Mouse (Mus musculus): ENCODE results near the gene Adam8. TPM values are rescaled to one million over a fixed set of nuclear protein-coding genes. Genes with fewer than 3 reads are reported as not detected.

The Adam8 gene
- total RNA-seq, 2 experiments from 2014 or later = 0.30 to 0.47 TPM

DNA sequence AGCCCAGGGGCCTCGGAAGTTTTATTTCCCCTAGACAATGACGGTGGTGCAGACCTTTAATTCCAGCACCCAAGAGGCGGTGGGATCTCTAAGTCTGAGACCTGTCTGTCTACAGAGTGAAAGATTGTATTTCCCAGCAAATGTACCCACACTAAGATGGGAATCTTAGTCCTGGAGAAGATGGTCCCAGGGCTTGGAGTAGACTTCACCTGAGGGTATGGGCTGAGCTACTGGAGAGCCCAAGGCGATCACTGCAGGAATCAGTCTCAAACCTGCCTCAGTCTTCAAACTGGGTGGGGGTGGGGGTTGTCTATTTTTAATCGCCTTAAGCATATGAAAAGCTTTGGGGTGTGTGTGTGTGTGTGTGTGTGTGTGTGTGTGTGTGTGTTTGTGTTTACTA, 46.3 kb downstream of the Adam8 start:
- DNase-seq (ENCODE audit: low spot score) = no peak

DNA sequence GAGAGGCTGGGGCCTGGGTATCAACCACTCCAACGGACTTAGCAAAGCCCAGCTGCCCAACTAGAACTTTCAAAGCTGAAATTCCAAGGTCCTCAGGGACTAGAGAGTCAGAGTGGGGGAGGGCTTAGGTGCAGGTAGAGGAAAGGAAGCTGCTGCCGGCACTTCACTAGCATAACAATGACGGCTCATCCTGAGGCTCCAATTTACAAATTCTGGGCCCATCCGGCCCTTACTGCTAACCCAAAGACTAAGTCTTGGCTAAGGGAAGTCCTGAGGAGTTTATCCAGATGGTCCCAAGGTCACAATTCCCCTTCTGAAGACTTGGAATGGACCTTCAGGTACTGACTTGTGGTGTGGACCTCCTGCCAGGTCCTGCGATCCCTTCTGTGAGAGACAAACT, 46.8 kb downstream of the Adam8 start:
- DNase-seq (ENCODE audit: low spot score) = no peak

DNA sequence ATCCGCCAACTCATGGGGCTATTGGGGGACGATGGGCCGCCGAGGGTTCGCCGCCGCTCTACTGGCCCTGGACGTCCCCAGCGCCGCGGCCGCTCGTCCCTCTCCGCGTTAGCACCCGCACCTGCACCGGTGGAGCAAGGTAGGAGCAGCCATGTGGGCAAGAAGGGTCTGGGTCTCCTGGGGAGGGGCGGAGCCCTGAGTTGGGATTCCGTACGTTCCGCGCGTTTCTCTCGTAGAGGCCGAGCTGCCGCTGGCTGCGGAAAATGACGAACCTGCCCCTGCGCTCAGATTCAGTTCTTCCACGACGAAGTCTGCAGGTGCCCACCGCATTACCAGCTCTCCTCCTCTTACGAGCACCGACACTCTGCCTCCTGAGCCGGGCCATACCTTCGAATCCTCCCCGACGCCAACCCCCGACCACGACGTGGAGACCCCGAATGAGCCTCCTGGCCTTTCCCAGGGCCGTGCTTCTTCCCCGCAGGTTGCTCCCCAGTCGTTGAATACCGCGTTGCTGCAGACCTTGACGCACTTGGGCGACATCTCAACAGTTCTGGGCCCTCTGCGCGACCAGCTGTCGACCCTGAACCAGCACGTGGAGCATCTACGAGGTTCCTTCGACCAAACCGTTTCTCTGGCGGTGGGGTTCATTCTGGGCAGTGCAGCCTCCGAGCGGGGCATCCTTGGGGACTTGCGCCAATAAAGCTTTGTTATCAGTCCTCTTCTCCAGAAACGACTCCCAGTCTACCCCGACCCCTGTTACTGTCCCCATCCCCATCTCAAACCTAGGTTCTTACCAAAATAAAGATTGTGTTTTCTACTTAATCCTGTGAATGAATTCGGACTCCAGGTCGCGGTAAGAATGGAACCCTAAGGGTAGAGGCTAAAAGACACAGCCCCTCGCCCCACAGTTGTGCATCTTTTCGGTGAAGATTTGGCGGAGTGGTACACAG, 47.8 kb downstream of the Adam8 start:
- no peak for DNase-seq (ENCODE audit: low spot score)

DNA sequence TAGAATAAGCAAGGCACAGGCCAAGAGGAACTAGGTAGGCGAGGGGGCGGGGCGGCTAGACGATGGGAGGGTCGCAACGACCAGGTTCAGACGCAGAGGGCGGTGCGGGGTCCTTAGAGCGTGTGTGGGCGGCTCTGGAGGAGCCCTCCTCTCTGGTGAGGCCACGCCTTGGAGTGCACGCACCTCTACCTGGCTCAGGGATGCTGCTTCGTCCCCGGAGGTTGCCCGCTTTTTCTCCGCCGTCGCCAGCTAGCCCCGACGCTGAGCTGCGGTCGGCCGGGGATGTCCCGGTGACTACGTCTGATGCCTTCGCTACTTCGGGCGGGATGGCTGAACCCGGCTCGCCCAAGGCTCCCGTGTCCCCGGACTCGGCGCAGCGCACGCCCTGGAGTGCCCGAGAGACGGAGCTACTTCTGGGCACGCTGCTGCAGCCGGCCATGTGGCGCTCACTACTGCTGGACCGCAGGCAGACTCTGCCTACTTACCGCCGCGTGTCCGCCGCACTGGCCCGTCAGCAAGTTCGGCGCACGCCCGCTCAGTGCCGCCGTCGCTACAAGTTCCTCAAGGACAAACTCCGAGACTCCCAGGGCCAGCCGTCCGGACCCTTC, 48.6 kb downstream of the Adam8 start, which contains the start of gene Utf1:
TSS of gene Utf1 (plus strand) at position 116 of the 608 bp plus-strand sequence.
- DNase-seq (ENCODE audit: low spot score) = no peak

DNA sequence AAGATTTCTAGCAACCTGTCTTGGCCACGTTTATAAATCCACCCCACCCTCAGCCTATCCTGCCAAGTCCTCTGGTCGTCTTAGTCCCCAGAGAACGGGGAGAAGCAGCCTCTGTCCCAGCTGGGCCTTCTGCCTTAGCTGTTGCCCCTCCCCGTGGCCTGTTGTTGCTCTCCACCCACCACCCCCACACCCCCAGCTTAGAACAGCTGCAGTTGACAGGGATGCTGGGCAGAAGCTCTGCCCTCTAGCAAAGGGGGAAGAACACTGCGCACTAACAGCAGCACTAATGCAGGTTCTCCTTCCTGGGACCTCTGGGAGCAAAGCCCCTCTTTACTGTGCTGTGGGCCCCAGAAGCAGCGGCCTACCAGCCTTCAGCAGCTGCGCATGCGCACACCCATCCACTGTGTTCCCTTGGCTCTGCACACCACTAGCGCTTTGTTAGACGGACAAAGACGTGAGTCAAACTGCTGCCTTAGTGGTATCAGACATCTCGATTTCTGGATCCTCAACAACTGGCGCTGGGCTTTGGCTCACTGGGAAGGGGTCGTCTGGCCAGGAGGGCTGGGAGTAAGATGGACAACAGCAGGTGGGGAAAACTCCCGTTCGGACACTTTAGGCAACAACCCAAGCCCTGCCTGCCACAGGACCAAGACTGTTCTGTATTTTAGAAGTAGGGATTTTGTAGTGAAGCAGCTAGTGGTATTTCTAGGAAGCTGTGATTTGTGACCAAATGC, 51.7 kb downstream of the Adam8 start:
- no peak for DNase-seq (ENCODE audit: low spot score)

DNA sequence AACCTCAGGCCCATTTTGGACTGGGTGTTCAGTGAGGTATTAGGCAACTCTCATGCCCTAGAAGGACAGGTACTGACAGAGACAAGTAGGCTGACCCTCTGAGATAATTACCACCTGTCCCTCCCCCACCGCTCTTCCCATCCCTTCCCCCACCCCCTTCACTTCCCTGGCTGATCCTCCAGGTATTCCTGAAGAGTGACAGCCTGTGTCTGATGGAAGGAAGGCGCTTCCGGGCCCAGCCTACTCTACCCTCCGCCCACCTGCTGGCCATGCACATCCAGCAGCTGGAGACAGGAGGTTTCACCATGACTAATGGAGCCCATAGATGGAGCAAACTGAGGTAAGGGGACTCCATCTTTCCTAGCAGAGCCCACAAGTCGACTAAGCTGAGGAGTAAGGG, 54.6 kb downstream of the Adam8 start:
- DNase-seq (ENCODE audit: low spot score) = no peak

DNA sequence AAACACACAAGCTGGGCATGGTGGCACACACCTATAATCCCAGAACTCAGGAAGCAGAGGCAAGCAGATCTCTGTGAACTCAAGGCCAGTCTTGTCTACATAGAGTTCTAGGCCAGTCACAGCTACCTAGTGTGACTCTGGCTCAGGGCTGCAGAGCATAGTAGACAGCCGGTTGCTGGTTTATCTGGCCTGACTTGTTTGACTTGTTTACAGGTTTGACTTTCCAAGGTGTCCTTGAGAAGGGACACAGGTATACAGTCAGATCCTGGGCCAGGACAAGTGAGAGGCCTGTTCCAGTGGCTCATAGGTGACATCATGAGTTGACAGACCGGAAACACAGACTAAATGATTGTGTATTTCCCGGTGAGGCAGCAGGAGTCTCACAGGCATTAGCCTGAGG, 55.2 kb downstream of the Adam8 start:
- DNase-seq (ENCODE audit: low spot score) = no peak

DNA sequence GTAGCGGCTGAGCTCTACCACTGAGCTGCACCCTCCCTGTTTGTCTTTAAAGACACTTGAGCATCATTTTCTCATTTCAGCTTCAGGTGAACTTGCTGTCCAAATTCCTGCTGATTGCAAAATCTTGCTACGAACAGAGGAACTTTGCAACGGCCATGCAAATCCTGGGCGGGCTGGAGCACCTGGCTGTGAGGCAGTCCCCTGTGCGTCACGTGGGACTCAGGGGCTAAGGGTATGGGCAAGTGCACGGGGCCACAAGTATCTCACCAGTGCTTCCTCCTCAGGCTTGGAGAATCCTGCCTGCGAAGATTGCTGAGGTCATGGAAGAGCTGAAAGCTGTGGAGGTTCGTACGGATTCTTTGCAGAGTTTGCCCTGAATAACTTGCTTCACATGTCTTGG, 55.7 kb downstream of the Adam8 start:
- no peak for DNase-seq (ENCODE audit: low spot score)

DNA sequence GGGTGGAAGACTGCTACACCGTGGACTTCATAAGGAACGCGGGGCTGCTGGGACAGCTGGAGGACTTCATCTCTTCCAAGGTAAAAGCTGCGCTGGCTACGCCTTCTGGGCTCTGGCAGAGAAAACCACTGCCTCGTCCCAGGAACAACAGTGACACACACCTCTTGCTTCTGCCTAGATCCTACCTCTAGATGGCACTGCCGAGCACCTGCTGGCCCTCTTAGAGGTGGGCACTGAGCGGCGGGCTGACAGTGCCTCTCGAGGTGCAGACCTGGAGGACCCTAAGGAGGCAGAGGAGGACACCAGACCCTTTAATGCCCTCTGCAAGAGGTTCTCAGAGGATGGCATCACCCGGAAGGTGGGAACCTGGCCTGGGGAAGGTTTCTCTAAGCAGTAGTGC, 61.6 kb downstream of the Adam8 start:
- no peak for DNase-seq (ENCODE audit: low spot score)

Small RNA genes within 50 kb of the gene (microRNA-seq; reads per million reads assigned to microRNA genes)
- gene Mir202 = not detected
- not detected for gene Mir7062
- not detected for gene mmu-mir-7686

Other genes starting within 250 kb of the Adam8 start
- gene Adgra1, start 158.4 kb downstream of the Adam8 start, total RNA-seq (2021) = not detected
- gene Kndc1, start 97.9 kb downstream of the Adam8 start, total RNA-seq (2021) = not detected
- not detected for gene Utf1, start 48.8 kb downstream of the Adam8 start, total RNA-seq (2021)
- gene 6430531B16Rik, start 13.8 kb downstream of the Adam8 start, total RNA-seq (2021) = not detected
- gene Zfp511, start 43.8 kb upstream of the Adam8 start, total RNA-seq (2021) = 1 to 10 TPM; 8.3 to 8.6 TPM
- 10 to 100 TPM; 23.2 to 23.6 TPM for gene Tubgcp2, start 44.1 kb upstream of the Adam8 start, total RNA-seq (2021)
- not detected for gene Msx3, start 56.5 kb upstream of the Adam8 start, total RNA-seq (2021)
- gene Caly, start 90.0 kb upstream of the Adam8 start, total RNA-seq (2021) = under 1 TPM; 0.52 to 0.53 TPM
- gene Prap1, start 100.8 kb upstream of the Adam8 start, total RNA-seq (2021) = not detected
- gene Fuom, start 109.9 kb upstream of the Adam8 start, total RNA-seq (2021) = 10 to 100 TPM; 37.3 to 44.0 TPM
- gene Paox, start 123.2 kb upstream of the Adam8 start, total RNA-seq (2021) = 1 to 10 TPM; 3.2 to 4.0 TPM
- 100 to 1,000 TPM; 138 to 150 TPM for gene Echs1, start 123.9 kb upstream of the Adam8 start, total RNA-seq (2021)
- gene Mtg1, start 145.0 kb upstream of the Adam8 start, total RNA-seq (2021) = 10 to 100 TPM; 27.8 to 30.9 TPM
- under 1 TPM in 1 of 2 experiments, not detected in 1; 0.07 TPM for gene Sprn, start 162.3 kb upstream of the Adam8 start, total RNA-seq (2021)
- not detected for gene Olfr522, start 172.2 kb upstream of the Adam8 start, total RNA-seq (2021)
- gene Olfr523, start 180.7 kb upstream of the Adam8 start, total RNA-seq (2021) = not detected
- not detected for gene Olfr524, start 213.4 kb upstream of the Adam8 start, total RNA-seq (2021)
- gene Cd163l1, start 225.7 kb upstream of the Adam8 start, total RNA-seq (2021) = not detected